Mouse (Mus musculus): Measurements from ENCODE around the gene Rps6kl1. TPM values are rescaled to one million over a fixed set of nuclear protein-coding genes. Genes with fewer than 3 reads are reported as not detected.

The Rps6kl1 gene
- polyA plus RNA-seq, 1 experiment: 0.05 TPM

- TF ChIP-seq CTCF (IDR thresholded peaks at IDR 0.05; ENCODE audit: control insufficient read depth, insufficient read depth, insufficient replicate concordance, low read depth, low read length) (no peak), POLR2A (IDR thresholded peaks at IDR 0.05; ENCODE audit: control insufficient read depth, low read depth, low read length) (no peak)
- no peak overlapping the region for H3K4me3 ChIP-seq (ENCODE audit: control insufficient read depth, low read depth, low read length)
- H3K4me1 ChIP-seq (ENCODE audit: control insufficient read depth, insufficient read depth, low read length): no peaks in the 10 kb centered on the region; the same call in 1 of the 2 replicates
- H3K36me3 ChIP-seq (ENCODE audit: control insufficient read depth, insufficient read depth, low read length): no peaks in the 10 kb centered on the region
- H3K27ac ChIP-seq (ENCODE audit: control insufficient read depth, insufficient read depth, low read depth, low read length): no peak overlapping the region
- H3K27me3 ChIP-seq (ENCODE audit: control insufficient read depth, insufficient read depth, low read length): no peaks in the 10 kb centered on the region
These were observed 10.0 kb downstream of the Rps6kl1 start for GRCm38 (mm10) chr12:85141096-85141495.

- Histone ChIP-seq H3K27me3 (ENCODE audit: control insufficient read depth, insufficient read depth, low read length) (no peaks in the 10 kb centered on the region), H3K36me3 (ENCODE audit: control insufficient read depth, insufficient read depth, low read length) (no peaks in the 10 kb centered on the region), H3K27ac (ENCODE audit: control insufficient read depth, insufficient read depth, low read depth, low read length) (no peak overlapping the region), H3K4me1 (ENCODE audit: control insufficient read depth, insufficient read depth, low read length) (no peaks in the 10 kb centered on the region; the same call in 1 of the 2 replicates), H3K4me3 (ENCODE audit: control insufficient read depth, low read depth, low read length) (no peak overlapping the region)
- TF ChIP-seq POLR2A (IDR thresholded peaks at IDR 0.05; ENCODE audit: control insufficient read depth, low read depth, low read length) (no peak), CTCF (IDR thresholded peaks at IDR 0.05; ENCODE audit: control insufficient read depth, insufficient read depth, insufficient replicate concordance, low read depth, low read length) (no peak)
These were observed 10.9 kb downstream of the Rps6kl1 start for GRCm38 (mm10) chr12:85140036-85140701.

DNA sequence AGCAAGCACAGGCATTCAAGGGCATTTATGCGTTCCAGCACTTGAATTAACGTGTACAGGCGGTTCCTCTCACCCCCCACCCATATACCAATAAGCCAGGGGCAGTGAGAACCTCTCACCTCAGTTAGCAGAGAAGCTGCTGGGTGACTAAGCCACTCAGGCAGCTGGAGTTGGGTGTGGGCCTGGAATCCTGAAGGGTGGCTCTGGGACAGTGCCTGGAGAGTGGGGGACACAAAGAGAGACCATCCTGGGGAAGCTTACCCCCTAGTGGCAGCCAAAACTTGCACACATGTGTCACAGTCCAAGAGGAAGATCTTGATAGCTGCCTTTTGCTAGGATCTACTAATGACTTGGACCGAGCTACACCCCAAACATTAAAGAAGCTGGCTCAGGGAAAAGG, 14.4 kb downstream of the Rps6kl1 start:
- H3K4me3 ChIP-seq (ENCODE audit: control insufficient read depth, low read depth, low read length): no peak overlapping the region
- 0 out of 2 replicates have a peak, but pooled peaks cover 2% of the 10 kb centered on the region for H3K36me3 ChIP-seq (ENCODE audit: control insufficient read depth, insufficient read depth, low read length)
- no peak overlapping the region for H3K27ac ChIP-seq (ENCODE audit: control insufficient read depth, insufficient read depth, low read depth, low read length)
- no peaks in the 10 kb centered on the region; the same call in 1 of the 2 replicates for H3K4me1 ChIP-seq (ENCODE audit: control insufficient read depth, insufficient read depth, low read length)
- H3K27me3 ChIP-seq (ENCODE audit: control insufficient read depth, insufficient read depth, low read length): no peaks in the 10 kb centered on the region
- no peak for TF ChIP-seq POLR2A (IDR thresholded peaks at IDR 0.05; ENCODE audit: control insufficient read depth, low read depth, low read length)
- no peak for TF ChIP-seq CTCF (IDR thresholded peaks at IDR 0.05; ENCODE audit: control insufficient read depth, insufficient read depth, insufficient replicate concordance, low read depth, low read length)

GRCm38 (mm10) chr12:85135513-85136470, 15.3 kb downstream of the Rps6kl1 start:
- Histone ChIP-seq H3K36me3 (ENCODE audit: control insufficient read depth, insufficient read depth, low read length) (peaks cover 3% of the 10 kb centered on the region; the same call in 1 of the 2 replicates), H3K27me3 (ENCODE audit: control insufficient read depth, insufficient read depth, low read length) (no peaks in the 10 kb centered on the region), H3K4me3 (ENCODE audit: control insufficient read depth, low read depth, low read length) (no peak overlapping the region), H3K27ac (ENCODE audit: control insufficient read depth, insufficient read depth, low read depth, low read length) (no peak overlapping the region), H3K4me1 (ENCODE audit: control insufficient read depth, insufficient read depth, low read length) (no peaks in the 10 kb centered on the region; the same call in 1 of the 2 replicates)
- TF ChIP-seq CTCF (IDR thresholded peaks at IDR 0.05; ENCODE audit: control insufficient read depth, insufficient read depth, insufficient replicate concordance, low read depth, low read length): no peak
- no peak for TF ChIP-seq POLR2A (IDR thresholded peaks at IDR 0.05; ENCODE audit: control insufficient read depth, low read depth, low read length)

DNA sequence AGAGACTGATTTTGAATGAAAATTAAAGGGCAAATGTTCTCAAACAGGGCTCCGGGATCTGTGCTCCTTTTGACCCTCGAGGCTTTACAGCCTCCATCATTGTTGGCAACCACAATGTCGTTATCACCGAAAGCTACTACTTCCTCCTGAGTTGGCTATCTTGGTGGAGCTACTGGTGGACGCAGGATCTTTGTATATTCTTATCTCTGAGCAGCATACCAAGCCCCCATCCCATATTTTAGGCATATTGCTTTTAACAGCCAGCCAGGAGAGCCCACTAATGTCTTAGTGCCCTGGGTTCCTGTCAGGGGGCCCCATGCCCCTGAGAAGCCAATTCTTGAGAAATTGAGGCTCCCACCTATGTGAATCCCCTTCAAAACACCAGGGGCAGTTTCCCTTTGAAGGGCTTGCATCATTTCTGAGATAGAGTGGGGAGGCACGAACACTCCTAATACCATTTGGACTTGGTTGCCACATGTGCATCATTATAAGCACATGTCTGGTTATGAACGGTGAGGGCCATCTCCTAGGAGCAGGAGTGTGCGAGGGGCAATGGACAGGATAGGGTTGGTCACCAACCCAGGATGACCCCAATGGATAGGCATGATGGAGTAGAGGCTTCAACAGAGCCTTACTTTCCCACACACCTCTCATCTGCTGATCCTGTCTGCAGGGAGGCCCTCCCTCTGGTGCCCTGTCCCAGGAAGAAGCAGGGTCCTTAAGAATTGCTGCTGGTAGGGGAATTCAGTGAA, 16.8 kb downstream of the Rps6kl1 start:
- no peak for TF ChIP-seq CTCF (IDR thresholded peaks at IDR 0.05; ENCODE audit: control insufficient read depth, insufficient read depth, insufficient replicate concordance, low read depth, low read length)
- no peak for TF ChIP-seq POLR2A (IDR thresholded peaks at IDR 0.05; ENCODE audit: control insufficient read depth, low read depth, low read length)
- Histone ChIP-seq H3K27ac (ENCODE audit: control insufficient read depth, insufficient read depth, low read depth, low read length) (no peak overlapping the region), H3K27me3 (ENCODE audit: control insufficient read depth, insufficient read depth, low read length) (no peaks in the 10 kb centered on the region), H3K4me3 (ENCODE audit: control insufficient read depth, low read depth, low read length) (no peak overlapping the region), H3K36me3 (ENCODE audit: control insufficient read depth, insufficient read depth, low read length) (peaks cover 4% of the 10 kb centered on the region), H3K4me1 (ENCODE audit: control insufficient read depth, insufficient read depth, low read length) (no peaks in the 10 kb centered on the region; the same call in 1 of the 2 replicates)

DNA sequence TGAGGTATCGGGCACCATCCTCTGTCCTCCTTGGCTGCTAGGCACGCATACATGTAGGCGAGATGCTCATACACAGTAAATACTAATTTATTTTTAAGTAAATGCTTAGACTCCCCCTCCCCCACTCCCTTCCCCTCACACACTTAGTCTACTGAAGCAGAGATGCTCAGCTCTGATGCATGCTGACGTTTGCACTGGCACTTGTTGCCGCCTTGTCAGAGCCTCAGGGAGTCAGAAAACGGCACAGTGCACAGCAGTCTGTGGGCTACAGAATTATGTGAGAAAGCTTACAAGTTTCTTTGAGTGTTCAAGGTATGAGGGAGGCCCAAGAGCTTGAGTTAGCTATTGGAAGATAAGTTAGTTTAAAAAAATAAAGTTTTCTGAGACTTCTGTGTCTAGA, 19.7 kb downstream of the Rps6kl1 start:
- Histone ChIP-seq H3K36me3 (ENCODE audit: control insufficient read depth, insufficient read depth, low read length) (peaks cover 6% of the 10 kb centered on the region), H3K4me1 (ENCODE audit: control insufficient read depth, insufficient read depth, low read length) (no peaks in the 10 kb centered on the region), H3K4me3 (ENCODE audit: control insufficient read depth, low read depth, low read length) (no peak overlapping the region), H3K27me3 (ENCODE audit: control insufficient read depth, insufficient read depth, low read length) (no peaks in the 10 kb centered on the region), H3K27ac (ENCODE audit: control insufficient read depth, insufficient read depth, low read depth, low read length) (no peak overlapping the region)
- TF ChIP-seq POLR2A (IDR thresholded peaks at IDR 0.05; ENCODE audit: control insufficient read depth, low read depth, low read length) (no peak), CTCF (IDR thresholded peaks at IDR 0.05; ENCODE audit: control insufficient read depth, insufficient read depth, insufficient replicate concordance, low read depth, low read length) (no peak)

Measured in testis, adult 2 months (tissue).